Mouse (Mus musculus) limb, embryonic 10.5 days (tissue): Measurements from ENCODE around the gene Ms4a10. TPM values are rescaled to one million over a fixed set of nuclear protein-coding genes. Genes with fewer than 3 reads are reported as not detected.

Source experiments
- DNase-seq: peaks from one replicate; pipeline ENCODE4 v3.0.0-alpha.2; 2017; ENCODE audit warnings: low spot score
- H3K27ac ChIP-seq: fragments of 300-500 bp; sonication (generic); 2 replicates; pipeline ENCODE4 v1.5.1; 2016; ENCODE audit warnings: mild to moderate bottlenecking
- H3K27me3 ChIP-seq: fragments of 300-500 bp; sonication (generic); 2 replicates; pipeline ENCODE4 v1.6.1; 2016; ENCODE audit warnings: low read depth, mild to moderate bottlenecking; ENCODE audit not compliant: poor library complexity, severe bottlenecking
- H3K36me3 ChIP-seq: fragments of 300-500 bp; sonication (generic); 2 replicates; pipeline ENCODE4 v1.6.1; 2016; ENCODE audit warnings: mild to moderate bottlenecking, moderate library complexity
- H3K4me1 ChIP-seq: fragments of 300-500 bp; sonication (generic); 2 replicates; pipeline ENCODE4 v1.6.1; 2016
- H3K4me3 ChIP-seq: fragments of 300-500 bp; sonication (generic); 2 replicates; pipeline ENCODE4 v1.5.1; 2016; ENCODE audit warnings: mild to moderate bottlenecking, moderate library complexity
- H3K9me3 ChIP-seq: fragments of 300-500 bp; sonication (generic); replicated peaks from 2 replicates; pipeline ENCODE4 v1.6.1; 2016; ENCODE audit warnings: mild to moderate bottlenecking
- WGBS: fragments of 180-500 bp; shearing (Covaris S2); methylation state at CpG from one replicate; pipeline ENCODE4 v1.1.7; 2016; 5-methylcytosine and 5-hydroxymethylcytosine counted together
- polyA plus RNA-seq: library from polyadenylated mRNA; unstranded; fragments of >200 nt; fragmentation: Nextera tagmentation; extraction: Ambion mirVana; gene quantifications from 2 replicates; pipeline ENCODE4 v1.2.1, GENCODE M21; 2016

Ms4a10 gene
- polyA plus RNA-seq, 1 experiment from 2014 or later = not detected

DNA sequence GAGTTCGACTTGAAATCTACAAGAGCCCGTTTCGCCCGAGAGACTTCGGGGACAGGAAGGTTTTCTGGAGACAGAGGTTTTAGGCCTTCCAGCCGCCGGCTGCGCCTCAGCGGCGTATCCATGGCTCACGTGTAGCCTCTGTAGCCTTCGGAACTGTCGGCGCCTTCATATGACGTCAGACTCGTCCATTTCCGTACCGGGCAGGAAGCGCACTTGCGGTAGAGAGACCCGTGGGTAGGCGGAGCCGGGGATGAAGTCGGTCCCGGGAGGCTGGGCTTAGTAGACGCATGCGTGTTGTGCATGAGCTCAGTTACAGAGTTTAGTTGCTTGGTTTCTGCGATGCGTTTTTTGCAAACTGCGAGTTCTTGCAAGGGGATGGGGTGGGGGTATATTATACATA, 25.4 kb downstream of the Ms4a10 start, which contains the start of gene Ccdc86:
Gene Ccdc86, minus strand, starts transcription at position 155 of the 400 bp plus-strand sequence.
- H3K4me1 ChIP-seq = peaks cover 27% of the 10 kb centered on the region
- H3K4me3 ChIP-seq = peak within 1 kb of the TSS; percentile 95
- no peaks in the 10 kb centered on the region for H3K27me3 ChIP-seq
- peaks cover 30% of the 10 kb centered on the region for H3K36me3 ChIP-seq
- DNase-seq = peak; percentile 98
- WGBS = under 1% methylated on average over 30 of the region's 30 CpGs
- H3K9me3 ChIP-seq = no peaks in the 10 kb centered on the region
- peak within 1 kb of the TSS; percentile 81 for H3K27ac ChIP-seq

DNA sequence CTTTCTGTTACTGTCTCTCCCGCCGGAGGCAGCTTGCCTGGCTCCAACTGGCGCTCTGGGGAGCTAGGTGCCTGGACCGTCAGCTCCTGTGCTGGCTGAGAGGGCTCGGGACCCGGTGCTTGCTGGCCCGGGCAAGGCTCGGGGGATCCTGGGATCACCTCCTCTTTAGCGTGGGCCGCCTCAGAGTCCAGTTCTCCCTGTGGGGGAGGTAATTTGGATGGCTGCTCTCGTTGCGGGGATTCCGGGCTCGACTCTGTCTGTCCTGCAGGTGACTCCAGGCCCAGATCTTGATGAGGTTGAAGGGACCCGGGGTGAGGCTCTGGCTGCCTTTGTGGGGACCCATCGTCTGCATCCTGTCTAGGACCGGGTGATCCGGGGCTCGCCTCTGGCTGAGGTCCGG, 26.1 kb downstream of the Ms4a10 start:
- peaks cover 27% of the 10 kb centered on the region for H3K4me1 ChIP-seq

DNA sequence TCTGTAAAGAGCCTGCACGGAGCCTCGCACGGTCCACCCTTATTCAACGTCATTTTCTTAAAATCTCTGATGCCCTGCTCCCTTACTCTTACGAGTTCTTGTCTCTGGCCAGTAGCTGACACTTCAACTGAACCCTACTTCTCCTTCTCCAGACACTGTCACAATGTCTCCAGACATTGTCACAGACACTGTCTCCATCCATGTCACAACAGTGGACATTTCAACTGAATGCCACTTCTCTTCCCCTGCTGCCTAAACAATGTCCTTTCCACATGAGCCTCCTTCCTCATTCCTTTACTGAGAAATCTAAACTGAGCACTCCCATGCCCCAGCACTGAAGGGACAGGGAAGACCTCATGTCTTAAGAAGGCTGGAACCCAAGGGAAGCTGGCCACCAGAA, 27.3 kb downstream of the Ms4a10 start:
- peaks cover 49% of the 10 kb centered on the region for H3K36me3 ChIP-seq
- H3K27me3 ChIP-seq = no peaks in the 10 kb centered on the region
- no peak for DNase-seq
- H3K27ac ChIP-seq = no peak overlapping the region
- no peaks in the 10 kb centered on the region for H3K9me3 ChIP-seq
- peaks cover 27% of the 10 kb centered on the region for H3K4me1 ChIP-seq
- peak overlapping the region; percentile 95 for H3K4me3 ChIP-seq
- WGBS = 87% methylated on average over 5 of the region's 5 CpGs

More for the DNA sequence above, 26.1 kb downstream of the Ms4a10 start:
- DNase-seq = peak; percentile 36
- Histone ChIP-seq H3K4me3 (peak overlapping the region; percentile 95), H3K27ac (peak overlapping the region; percentile 81), H3K36me3 (peaks cover 37% of the 10 kb centered on the region), H3K9me3 (no peaks in the 10 kb centered on the region), H3K27me3 (no peaks in the 10 kb centered on the region)
- 1% methylated on average over 20 of the region's 20 CpGs for WGBS

DNA sequence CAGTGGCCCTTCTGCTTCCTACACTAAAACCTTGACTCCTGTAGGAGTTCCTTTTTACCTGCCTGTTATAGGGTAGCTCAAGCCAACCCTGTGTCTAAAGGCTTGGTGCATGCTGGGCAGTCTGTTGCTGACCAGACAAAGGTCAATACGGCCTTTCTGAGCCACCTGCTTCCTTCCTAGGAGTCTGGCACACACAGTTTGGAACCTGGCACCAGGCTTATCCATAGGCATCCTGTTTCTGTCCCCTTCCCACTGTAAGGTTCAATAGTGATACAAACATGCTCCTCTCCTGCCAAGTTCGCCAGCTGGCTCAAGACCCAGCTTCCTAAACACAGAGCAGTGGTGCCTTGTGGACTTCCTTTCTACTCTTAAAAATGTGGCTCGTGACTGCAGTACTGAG, 28.0 kb downstream of the Ms4a10 start:
- 87% methylated on average over 3 of the region's 3 CpGs for WGBS
- Histone ChIP-seq H3K4me3 (peak overlapping the region; percentile 95; the same call in 1 of the 2 replicates), H3K36me3 (peaks cover 56% of the 10 kb centered on the region)

DNA sequence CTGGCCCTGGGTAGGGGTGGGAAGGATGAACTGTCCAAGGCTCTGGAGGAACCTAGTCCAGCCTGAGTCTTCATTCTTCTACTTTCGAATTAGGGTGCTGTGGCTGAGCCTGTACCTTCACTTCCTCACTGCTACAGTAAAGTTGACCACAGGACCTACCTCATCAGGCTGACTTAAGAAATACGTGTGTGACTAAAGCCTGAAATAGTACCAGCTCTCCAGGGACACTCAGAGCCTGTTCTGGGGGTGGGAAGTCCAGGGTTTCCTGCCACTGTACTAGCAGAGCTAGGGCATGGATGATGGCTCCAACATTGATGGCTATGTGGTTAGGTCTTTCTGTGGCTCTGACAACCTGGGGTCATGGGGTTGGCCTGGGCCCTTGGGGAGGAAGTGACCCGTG, 30.5 kb downstream of the Ms4a10 start:
- Histone ChIP-seq H3K4me1 (peaks cover 36% of the 10 kb centered on the region), H3K9me3 (no peaks in the 10 kb centered on the region), H3K4me3 (no peak overlapping the region), H3K27me3 (no peaks in the 10 kb centered on the region), H3K27ac (no peak overlapping the region), H3K36me3 (peaks cover 56% of the 10 kb centered on the region)
- DNase-seq = no peak
- WGBS = 89% methylated on average over 3 of the region's 3 CpGs

More for the DNA sequence above, 28.0 kb downstream of the Ms4a10 start:
- DNase-seq = no peak
- Histone ChIP-seq H3K9me3 (no peaks in the 10 kb centered on the region), H3K4me1 (peaks cover 27% of the 10 kb centered on the region), H3K27ac (no peak overlapping the region), H3K27me3 (no peaks in the 10 kb centered on the region)

DNA sequence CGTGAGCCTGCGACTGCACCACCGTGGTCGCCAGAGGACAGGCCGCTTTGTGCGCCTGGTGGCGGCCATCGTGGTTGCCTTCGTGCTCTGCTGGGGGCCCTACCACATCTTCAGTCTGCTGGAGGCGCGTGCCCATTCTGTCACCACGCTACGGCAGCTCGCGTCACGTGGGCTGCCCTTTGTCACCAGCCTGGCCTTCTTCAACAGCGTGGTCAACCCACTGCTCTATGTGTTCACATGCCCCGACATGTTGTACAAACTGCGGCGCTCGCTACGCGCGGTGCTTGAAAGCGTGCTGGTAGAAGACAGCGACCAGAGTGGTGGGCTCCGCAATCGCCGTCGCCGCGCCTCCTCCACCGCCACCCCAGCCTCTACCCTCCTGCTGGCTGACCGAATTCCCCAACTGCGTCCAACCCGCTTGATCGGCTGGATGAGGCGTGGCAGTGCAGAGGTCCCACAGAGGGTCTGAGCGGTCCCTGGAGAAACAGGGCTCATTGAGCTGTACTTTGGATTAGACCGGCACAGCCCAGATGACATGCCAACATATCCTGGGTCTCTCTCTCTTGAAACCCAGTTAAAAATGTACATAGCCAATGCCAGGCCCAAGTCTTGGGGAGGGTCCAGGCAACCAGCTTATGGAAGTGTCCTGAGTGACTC, 33.5 kb downstream of the Ms4a10 start:
- Histone ChIP-seq H3K36me3 (peaks cover 44% of the 10 kb centered on the region), H3K27me3 (no peaks in the 10 kb centered on the region), H3K27ac (peak overlapping the region; percentile 89), H3K9me3 (no peaks in the 10 kb centered on the region), H3K4me3 (peak overlapping the region; percentile 55), H3K4me1 (peaks cover 14% of the 10 kb centered on the region)
- WGBS = 4% methylated on average over 40 of the region's 40 CpGs
- DNase-seq = peak; percentile 74

DNA sequence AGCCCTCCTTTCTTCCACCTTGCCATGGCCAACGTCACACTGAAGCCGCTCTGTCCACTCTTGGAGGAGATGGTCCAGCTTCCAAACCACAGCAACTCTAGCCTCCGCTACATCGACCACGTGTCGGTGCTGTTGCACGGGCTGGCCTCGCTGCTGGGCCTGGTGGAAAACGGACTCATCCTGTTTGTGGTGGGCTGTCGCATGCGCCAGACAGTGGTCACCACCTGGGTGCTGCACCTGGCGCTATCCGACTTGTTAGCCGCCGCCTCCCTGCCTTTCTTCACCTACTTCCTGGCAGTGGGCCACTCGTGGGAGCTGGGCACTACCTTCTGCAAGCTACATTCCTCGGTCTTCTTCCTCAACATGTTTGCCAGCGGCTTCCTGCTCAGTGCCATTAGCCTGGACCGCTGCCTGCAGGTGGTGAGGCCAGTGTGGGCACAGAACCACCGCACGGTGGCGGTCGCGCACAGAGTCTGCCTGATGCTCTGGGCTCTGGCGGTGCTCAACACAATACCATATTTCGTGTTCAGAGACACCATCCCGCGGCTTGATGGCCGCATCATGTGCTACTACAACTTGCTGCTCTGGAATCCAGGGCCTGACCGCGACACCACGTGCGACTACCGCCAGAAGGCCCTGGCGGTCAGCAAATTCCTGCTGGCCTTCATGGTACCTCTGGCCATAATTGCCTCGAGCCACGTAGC, 34.2 kb downstream of the Ms4a10 start:
- DNase-seq = peak; percentile 90
- H3K4me1 ChIP-seq = peaks cover 14% of the 10 kb centered on the region
- H3K4me3 ChIP-seq = peak overlapping the region; percentile 55
- peak overlapping the region; percentile 89 for H3K27ac ChIP-seq
- H3K9me3 ChIP-seq = no peaks in the 10 kb centered on the region
- H3K36me3 ChIP-seq = peaks cover 37% of the 10 kb centered on the region
- 19% methylated on average over 37 of the region's 37 CpGs for WGBS
- no peaks in the 10 kb centered on the region for H3K27me3 ChIP-seq

DNA sequence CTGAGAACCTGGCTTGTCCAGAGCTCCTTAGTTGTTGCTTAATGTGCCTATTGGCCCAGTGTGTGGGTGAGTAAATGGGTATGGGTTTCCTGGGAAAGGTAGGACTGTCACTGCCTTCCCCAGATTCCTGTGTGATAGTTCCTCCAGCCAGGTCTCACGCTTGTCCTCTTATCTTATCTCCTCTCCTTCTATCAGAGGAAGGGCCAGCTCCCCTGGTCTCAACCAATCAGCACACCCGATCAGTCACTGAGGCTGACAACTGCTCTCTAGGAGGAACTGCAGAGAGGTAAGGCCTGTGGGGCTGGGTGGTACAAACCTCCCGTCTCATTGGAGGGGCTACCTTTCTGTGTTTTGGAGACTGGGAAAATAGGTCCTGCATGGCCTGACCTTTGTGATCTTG, 35.7 kb downstream of the Ms4a10 start:
- Histone ChIP-seq H3K4me3 (no peak overlapping the region), H3K27me3 (no peaks in the 10 kb centered on the region), H3K9me3 (no peaks in the 10 kb centered on the region), H3K36me3 (peaks cover 22% of the 10 kb centered on the region), H3K27ac (no peak overlapping the region), H3K4me1 (peaks cover 14% of the 10 kb centered on the region)
- DNase-seq = no peak
- WGBS = 39% methylated on average over 3 of the region's 3 CpGs

DNA sequence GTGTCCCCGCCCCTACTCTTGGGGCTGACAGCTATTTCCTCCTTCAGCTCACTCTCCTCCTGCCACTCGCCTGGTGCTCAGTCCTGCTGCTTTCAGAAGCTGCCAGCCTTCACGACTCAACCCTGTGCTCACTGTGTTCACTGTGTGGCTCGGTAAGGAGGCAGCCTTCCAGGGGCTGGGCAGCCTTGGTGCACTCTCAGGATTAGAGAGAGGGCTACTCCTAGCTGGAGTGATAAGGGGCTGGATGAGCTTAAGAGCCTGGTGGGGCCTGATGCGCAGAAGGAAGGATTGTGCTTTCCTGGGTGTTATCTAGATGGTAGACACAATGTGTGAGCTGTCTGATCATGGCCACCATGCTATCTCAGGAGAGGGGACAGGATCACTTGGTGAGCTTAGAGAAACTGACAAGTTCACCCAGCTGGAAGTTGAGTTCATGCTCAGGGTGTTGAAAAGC, 37.3 kb downstream of the Ms4a10 start, which contains the start of gene Ptgdr2:
Gene Ptgdr2, plus strand, starts transcription at position 51 of the 454 bp plus-strand sequence.
- peaks cover 14% of the 10 kb centered on the region for H3K4me1 ChIP-seq
- no peak for DNase-seq
- peaks cover 6% of the 10 kb centered on the region for H3K36me3 ChIP-seq
- no peaks in the 10 kb centered on the region for H3K9me3 ChIP-seq
- WGBS = 41% methylated on average over 5 of the region's 5 CpGs
- H3K27ac ChIP-seq = no peak within 1 kb of the TSS
- no peak within 1 kb of the TSS for H3K4me3 ChIP-seq
- H3K27me3 ChIP-seq = no peaks in the 10 kb centered on the region

DNA sequence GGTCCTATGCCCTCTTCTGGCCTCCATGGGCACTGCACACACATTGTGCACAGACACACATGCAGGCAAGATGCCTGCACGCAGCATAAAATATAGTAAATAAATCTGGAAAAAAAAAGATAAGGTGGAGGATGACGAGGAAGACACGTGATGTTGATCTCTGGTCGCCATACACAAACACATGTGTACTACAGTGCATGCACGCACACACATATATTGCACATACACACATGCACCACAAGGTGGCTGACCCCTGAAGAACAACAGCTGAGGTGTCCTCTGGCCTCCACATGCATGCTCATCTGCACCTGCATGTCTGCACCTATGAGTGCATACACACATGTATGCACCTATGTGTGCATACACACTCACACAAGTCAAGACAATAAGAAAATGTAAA, 38.4 kb downstream of the Ms4a10 start:
- Histone ChIP-seq H3K9me3 (no peaks in the 10 kb centered on the region), H3K27ac (no peak overlapping the region), H3K27me3 (no peaks in the 10 kb centered on the region), H3K36me3 (no peaks in the 10 kb centered on the region), H3K4me1 (peaks cover 12% of the 10 kb centered on the region), H3K4me3 (no peak overlapping the region)
- DNase-seq = no peak
- 90% methylated on average over 5 of the region's 5 CpGs for WGBS

DNA sequence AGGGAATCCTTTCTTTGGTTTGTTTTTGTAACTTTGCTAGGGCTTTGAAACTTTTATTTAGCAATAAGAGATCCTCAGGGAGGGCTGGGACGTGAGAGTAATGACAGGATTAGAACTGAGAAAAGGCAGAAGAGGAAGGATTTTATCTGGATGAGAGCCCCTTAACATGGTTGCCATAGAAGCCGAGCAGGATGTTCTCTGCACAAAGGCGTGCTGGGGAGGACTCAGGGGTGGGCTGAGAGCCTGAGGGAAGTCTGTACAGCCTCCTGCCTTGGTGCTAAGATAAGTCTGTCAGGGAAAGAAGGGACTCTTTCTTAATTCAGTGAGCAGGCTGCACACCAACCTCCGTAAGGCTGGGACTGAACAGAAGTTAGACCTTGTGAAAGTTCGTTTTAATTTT, 39.4 kb downstream of the Ms4a10 start:
- Histone ChIP-seq H3K4me1 (peaks cover 1% of the 10 kb centered on the region), H3K36me3 (no peaks in the 10 kb centered on the region), H3K27me3 (no peaks in the 10 kb centered on the region), H3K27ac (no peak overlapping the region), H3K9me3 (no peaks in the 10 kb centered on the region), H3K4me3 (no peak overlapping the region)
- DNase-seq = no peak
- 67% methylated on average over 5 of the region's 5 CpGs for WGBS

DNA sequence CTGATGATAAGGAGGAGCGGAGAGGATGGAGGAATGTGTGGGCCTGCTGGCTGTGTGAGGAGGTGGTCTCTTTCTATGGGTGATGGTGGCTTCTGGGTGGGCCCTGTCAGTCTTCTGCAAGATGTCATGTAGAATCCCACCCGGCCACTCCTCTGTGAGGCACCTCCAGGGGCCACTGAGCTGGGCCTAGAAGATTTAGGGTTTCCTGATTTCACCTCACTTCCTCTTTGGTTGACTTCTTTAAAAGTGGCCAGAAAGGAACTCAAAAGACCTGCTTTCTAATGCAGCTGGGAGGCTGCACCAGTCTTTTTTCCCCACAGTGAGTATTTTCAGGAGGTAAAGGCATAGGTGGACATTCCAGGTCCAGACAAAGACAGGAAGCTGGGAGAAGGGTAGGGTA, 43.8 kb downstream of the Ms4a10 start:
- no peaks in the 10 kb centered on the region for H3K9me3 ChIP-seq
- 82% methylated on average over 2 of the region's 2 CpGs for WGBS

DNA sequence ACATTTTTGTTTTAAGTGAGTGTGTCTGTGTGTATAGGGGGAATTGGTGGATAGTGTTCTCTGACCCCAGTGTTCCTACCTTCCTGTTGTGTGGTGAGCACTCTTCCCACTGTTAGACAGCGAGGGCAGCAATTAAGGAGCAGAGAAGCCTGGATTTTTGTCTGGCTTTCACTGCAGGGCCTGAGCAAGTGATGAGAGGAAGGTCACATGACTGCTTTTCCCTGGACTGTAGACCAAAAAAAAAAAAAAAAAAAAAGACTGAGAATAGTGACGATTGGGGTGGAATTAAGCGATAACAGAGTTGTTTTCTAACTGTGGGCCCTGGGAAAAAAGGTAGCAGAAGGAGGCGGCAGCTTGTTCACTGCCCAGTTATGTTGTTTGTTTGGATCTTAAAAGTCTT, 47.8 kb downstream of the Ms4a10 start:
- no peak overlapping the region for H3K4me3 ChIP-seq
- 51% methylated on average over 4 of the region's 4 CpGs for WGBS
- H3K4me1 ChIP-seq = peaks cover 20% of the 10 kb centered on the region
- H3K36me3 ChIP-seq = no peaks in the 10 kb centered on the region
- no peak for DNase-seq
- H3K9me3 ChIP-seq = no peaks in the 10 kb centered on the region
- no peaks in the 10 kb centered on the region for H3K27me3 ChIP-seq
- peak overlapping the region; percentile 71 for H3K27ac ChIP-seq

More for the DNA sequence above, 43.8 kb downstream of the Ms4a10 start:
- no peak for DNase-seq
- Histone ChIP-seq H3K36me3 (no peaks in the 10 kb centered on the region), H3K27ac (no peak overlapping the region), H3K4me3 (no peak overlapping the region), H3K27me3 (no peaks in the 10 kb centered on the region), H3K4me1 (peaks cover 15% of the 10 kb centered on the region)
